Mouse (Mus musculus) liver, embryonic 16.5 days (tissue): ENCODE data around the gene Rasal3. TPM values are rescaled to one million over a fixed set of nuclear protein-coding genes. Genes with fewer than 3 reads are reported as not detected.
A peak's percentile ranks its signal among the peaks of the same experiment; 100 is the strongest.

ENCODE experiments used
- ATAC-seq: fragments of 200-750 bp; cut with Nextera tagmentation; 2 replicates; pipeline ENCODE4 v1.8.0; 2017; ENCODE audit warnings: low read depth, mild to moderate bottlenecking, moderate number of reproducible peaks, moderate library complexity
- H3K27ac ChIP-seq: fragments of 300-500 bp; sonication (generic); 2 replicates; pipeline ENCODE4 v1.5.1; 2014; ENCODE audit warnings: mild to moderate bottlenecking, low read length
- H3K27me3 ChIP-seq: fragments of 300-500 bp; sonication (generic); 2 replicates; pipeline ENCODE4 v1.6.1; 2014; ENCODE audit warnings: low read depth, low read length, mixed read lengths; ENCODE audit not compliant: control insufficient read depth, insufficient read depth
- H3K36me3 ChIP-seq: fragments of 300-500 bp; sonication (generic); 2 replicates; pipeline ENCODE4 v1.6.1; 2014; ENCODE audit warnings: mild to moderate bottlenecking; ENCODE audit not compliant: control insufficient read depth, insufficient read depth
- H3K4me1 ChIP-seq: fragments of 300-500 bp; sonication (generic); 2 replicates; pipeline ENCODE4 v1.6.1; 2014; ENCODE audit warnings: low read depth, low read length, mixed read lengths; ENCODE audit not compliant: control insufficient read depth
- H3K4me2 ChIP-seq: fragments of 300-500 bp; sonication (generic); 2 replicates; pipeline ENCODE4 v1.6.1; 2014; ENCODE audit warnings: low read depth, low read length, mixed read lengths
- H3K4me3 ChIP-seq: fragments of 300-500 bp; sonication (generic); 2 replicates; pipeline ENCODE4 v1.5.1; 2014; ENCODE audit warnings: low read depth, mild to moderate bottlenecking, low read length
- H3K9ac ChIP-seq: fragments of 300-500 bp; sonication (generic); 2 replicates; pipeline ENCODE4 v1.6.1; 2014; ENCODE audit warnings: low read depth, low read length
- H3K9me3 ChIP-seq: fragments of 300-500 bp; sonication (generic); replicated peaks from 2 replicates; pipeline ENCODE4 v1.6.1; 2016; ENCODE audit warnings: low read length; ENCODE audit not compliant: control insufficient read depth
- WGBS: fragments of 180-500 bp; shearing (Covaris S2); extraction: QIAGEN DNeasy Blood & Tissue Kit; methylation state at CpG from one replicate; pipeline ENCODE4 v1.1.7; 2014; ENCODE audit not compliant: insufficient replicate concordance; 5-methylcytosine and 5-hydroxymethylcytosine counted together
- polyA plus RNA-seq: library from polyadenylated mRNA; unstranded; fragments of >200 nt; fragmentation: Nextera tagmentation; extraction: Ambion mirVana; gene quantifications from 2 replicates; pipeline ENCODE4 v1.2.1, GENCODE M21; 2015

The Rasal3 gene
- polyA plus RNA-seq, 1 experiment from 2014 or later: 2.6 TPM

- no peaks in the 10 kb centered on the region for H3K36me3 ChIP-seq
- no peak overlapping the region for H3K4me3 ChIP-seq
- 74% methylated on average over 5 of the region's 5 CpGs for WGBS
- H3K9ac ChIP-seq: no peak overlapping the region
- no peaks in the 10 kb centered on the region for H3K27me3 ChIP-seq
- ATAC-seq: no peak
- H3K27ac ChIP-seq: no peak overlapping the region
- H3K4me2 ChIP-seq: no peak overlapping the region
- H3K4me1 ChIP-seq: peaks cover 13% of the 10 kb centered on the region
- no peaks in the 10 kb centered on the region for H3K9me3 ChIP-seq
Observed at GRCm38 (mm10) chr17:32383661-32384060, 19.7 kb downstream of the Rasal3 start.

GRCm38 (mm10) chr17:32382576-32382975 is 20.8 kb downstream of the Rasal3 start:
- no peak overlapping the region for H3K4me2 ChIP-seq
- no peak overlapping the region for H3K27ac ChIP-seq
- H3K36me3 ChIP-seq: no peaks in the 10 kb centered on the region
- no peak for ATAC-seq
- H3K4me3 ChIP-seq: no peak overlapping the region
- H3K4me1 ChIP-seq: peaks cover 4% of the 10 kb centered on the region
- no peaks in the 10 kb centered on the region for H3K27me3 ChIP-seq
- no peaks in the 10 kb centered on the region for H3K9me3 ChIP-seq
- 74% methylated on average over 7 of the region's 7 CpGs for WGBS
- H3K9ac ChIP-seq: no peak overlapping the region

- H3K9ac ChIP-seq: no peak overlapping the region
- H3K9me3 ChIP-seq: no peaks in the 10 kb centered on the region
- no peak for ATAC-seq
- no peaks in the 10 kb centered on the region for H3K27me3 ChIP-seq
- H3K36me3 ChIP-seq: peaks cover 5% of the 10 kb centered on the region
- H3K4me1 ChIP-seq: peaks cover 14% of the 10 kb centered on the region
- no peak overlapping the region for H3K4me2 ChIP-seq
- no peak overlapping the region for H3K4me3 ChIP-seq
- 62% methylated on average over 2 of the region's 2 CpGs for WGBS
- no peak overlapping the region for H3K27ac ChIP-seq
Observed at GRCm38 (mm10) chr17:32378786-32379185, 24.6 kb downstream of the Rasal3 start.

GRCm38 (mm10) chr17:32377137-32377536 is 26.2 kb downstream of the Rasal3 start:
- WGBS: 61% methylated on average over 9 of the region's 9 CpGs
- Histone ChIP-seq H3K27ac (no peak overlapping the region), H3K9ac (no peak overlapping the region), H3K4me3 (no peak overlapping the region), H3K36me3 (peaks cover 5% of the 10 kb centered on the region), H3K4me1 (peaks cover 14% of the 10 kb centered on the region), H3K27me3 (no peaks in the 10 kb centered on the region), H3K4me2 (no peak overlapping the region; the same call in 1 of the 2 replicates), H3K9me3 (no peaks in the 10 kb centered on the region)
- ATAC-seq: peak; percentile 74

- Histone ChIP-seq H3K9ac (no peak overlapping the region), H3K27ac (no peak overlapping the region), H3K4me3 (no peak overlapping the region), H3K9me3 (no peaks in the 10 kb centered on the region), H3K36me3 (peaks cover 5% of the 10 kb centered on the region), H3K4me1 (peaks cover 14% of the 10 kb centered on the region), H3K4me2 (no peak overlapping the region), H3K27me3 (no peaks in the 10 kb centered on the region)
- ATAC-seq: no peak
- WGBS: 80% methylated on average over 15 of the region's 15 CpGs
Observed at GRCm38 (mm10) chr17:32376475-32376874, 26.9 kb downstream of the Rasal3 start.

- no peaks in the 10 kb centered on the region for H3K9me3 ChIP-seq
- H3K4me1 ChIP-seq: peaks cover 33% of the 10 kb centered on the region
- peak; percentile 42 for ATAC-seq
- 9% methylated on average over 12 of the region's 17 CpGs for WGBS
- H3K27me3 ChIP-seq: no peaks in the 10 kb centered on the region
- H3K4me3 ChIP-seq: peak overlapping the region; percentile 61
- H3K4me2 ChIP-seq: peak overlapping the region; percentile 74
- H3K9ac ChIP-seq: peak overlapping the region; percentile 58
- H3K27ac ChIP-seq: peak overlapping the region; percentile 65; the same call in 1 of the 2 replicates
- no peaks in the 10 kb centered on the region for H3K36me3 ChIP-seq
Observed at GRCm38 (mm10) chr17:32368991-32369578, 34.3 kb downstream of the Rasal3 start.

- H3K4me1 ChIP-seq: peaks cover 42% of the 10 kb centered on the region
- H3K4me2 ChIP-seq: no peak overlapping the region
- H3K4me3 ChIP-seq: no peak overlapping the region
- no peak overlapping the region for H3K27ac ChIP-seq
- H3K36me3 ChIP-seq: no peaks in the 10 kb centered on the region
- no peak for ATAC-seq
- 82% methylated on average over 11 of the region's 11 CpGs for WGBS
- no peak overlapping the region for H3K9ac ChIP-seq
- no peaks in the 10 kb centered on the region for H3K27me3 ChIP-seq
- H3K9me3 ChIP-seq: no peaks in the 10 kb centered on the region
Observed at GRCm38 (mm10) chr17:32367706-32368105, 35.7 kb downstream of the Rasal3 start.

- H3K4me1 ChIP-seq: peaks cover 46% of the 10 kb centered on the region
- peak overlapping the region; percentile 72 for H3K27ac ChIP-seq
- H3K9me3 ChIP-seq: no peaks in the 10 kb centered on the region
- peak overlapping the region; percentile 68 for H3K4me2 ChIP-seq
- 28% methylated on average over 1 of the region's 1 CpGs for WGBS
- H3K36me3 ChIP-seq: peaks cover 10% of the 10 kb centered on the region
- ATAC-seq: peak; percentile 59
- H3K4me3 ChIP-seq: peak overlapping the region; percentile 88; the same call in 1 of the 2 replicates
- no peaks in the 10 kb centered on the region for H3K27me3 ChIP-seq
- H3K9ac ChIP-seq: no peak overlapping the region; the same call in 1 of the 2 replicates
Observed at GRCm38 (mm10) chr17:32365296-32365695, 38.1 kb downstream of the Rasal3 start.

- 22% methylated on average over 5 of the region's 5 CpGs for WGBS
- H3K9me3 ChIP-seq: no peaks in the 10 kb centered on the region
- peak overlapping the region; percentile 87 for H3K9ac ChIP-seq
- H3K4me2 ChIP-seq: peak overlapping the region; percentile 68
- no peak for ATAC-seq
- H3K4me3 ChIP-seq: peak overlapping the region; percentile 88
- H3K4me1 ChIP-seq: peaks cover 46% of the 10 kb centered on the region
- peak overlapping the region; percentile 72 for H3K27ac ChIP-seq
- no peaks in the 10 kb centered on the region for H3K27me3 ChIP-seq
- peaks cover 11% of the 10 kb centered on the region for H3K36me3 ChIP-seq
Observed at GRCm38 (mm10) chr17:32364850-32365249, 38.5 kb downstream of the Rasal3 start.
